Mouse (Mus musculus): ENCODE measurements around the gene Tram1l1. TPM values are rescaled to one million over a fixed set of nuclear protein-coding genes. Genes with fewer than 3 reads are reported as not detected.

Gene Tram1l1
- polyA plus RNA-seq, 1 experiment from 2014 or later = 26.2 TPM

GRCm38 (mm10) chr3:124346445-124346844, 25.8 kb downstream of the Tram1l1 start:
- H3K4me2 ChIP-seq (ENCODE audit: low read depth) = no peak overlapping the region
- no peaks in the 10 kb centered on the region for H3K4me1 ChIP-seq (ENCODE audit: control insufficient read depth, insufficient read depth, low read length)
- H3K4me3 ChIP-seq (ENCODE audit: low read depth, low read length) = no peak overlapping the region
- no peak for DNase-seq (ENCODE audit: low spot score)
- no peaks in the 10 kb centered on the region for H3K36me3 ChIP-seq (ENCODE audit: control insufficient read depth, insufficient read depth, low read length)
- H3K27me3 ChIP-seq (ENCODE audit: control insufficient read depth, insufficient read depth, low read length) = no peaks in the 10 kb centered on the region
- H3K9me3 ChIP-seq (ENCODE audit: control insufficient read depth, low read length) = no peaks in the 10 kb centered on the region
- no peak overlapping the region for H3K9ac ChIP-seq (ENCODE audit: low read length)
- ATAC-seq (ENCODE audit: insufficient read depth, low FRiP score, low TSS enrichment) = no peak
- no peak overlapping the region for H3K27ac ChIP-seq (ENCODE audit: low read depth, low read length)

GRCm38 (mm10) chr3:124357533-124357932, 36.9 kb downstream of the Tram1l1 start:
- Histone ChIP-seq H3K36me3 (ENCODE audit: control insufficient read depth, insufficient read depth, low read length) (no peaks in the 10 kb centered on the region), H3K4me3 (ENCODE audit: low read depth, low read length) (no peak overlapping the region), H3K27me3 (ENCODE audit: control insufficient read depth, insufficient read depth, low read length) (no peaks in the 10 kb centered on the region), H3K4me1 (ENCODE audit: control insufficient read depth, insufficient read depth, low read length) (no peaks in the 10 kb centered on the region), H3K4me2 (ENCODE audit: low read depth) (no peak overlapping the region), H3K9ac (ENCODE audit: low read length) (no peak overlapping the region), H3K9me3 (ENCODE audit: control insufficient read depth, low read length) (no peaks in the 10 kb centered on the region), H3K27ac (ENCODE audit: low read depth, low read length) (no peak overlapping the region)
- ATAC-seq (ENCODE audit: insufficient read depth, low FRiP score, low TSS enrichment) (no peak), DNase-seq (ENCODE audit: low spot score) (no peak)
- 91% methylated on average over 3 of the region's 3 CpGs for WGBS

- Histone ChIP-seq H3K27ac (ENCODE audit: low read depth, low read length) (no peak overlapping the region), H3K9ac (ENCODE audit: low read length) (no peak overlapping the region), H3K9me3 (ENCODE audit: control insufficient read depth, low read length) (no peaks in the 10 kb centered on the region), H3K4me2 (ENCODE audit: low read depth) (no peak overlapping the region), H3K36me3 (ENCODE audit: control insufficient read depth, insufficient read depth, low read length) (no peaks in the 10 kb centered on the region), H3K4me1 (ENCODE audit: control insufficient read depth, insufficient read depth, low read length) (no peaks in the 10 kb centered on the region), H3K4me3 (ENCODE audit: low read depth, low read length) (no peak overlapping the region), H3K27me3 (ENCODE audit: control insufficient read depth, insufficient read depth, low read length) (no peaks in the 10 kb centered on the region)
- WGBS = 88% methylated on average over 2 of the region's 2 CpGs
- DNase-seq (ENCODE audit: low spot score) (no peak), ATAC-seq (ENCODE audit: insufficient read depth, low FRiP score, low TSS enrichment) (no peak)
Measured at GRCm38 (mm10) chr3:124372031-124372430, 51.4 kb downstream of the Tram1l1 start.

Other genes starting within 250 kb of the Tram1l1 start
- not detected in 2 replicates for gene 1700006A11Rik, start 105.2 kb downstream of the Tram1l1 start, polyA plus RNA-seq (2014; fragmentation: Nextera tagmentation; extraction: Ambion mirVana)